Comparison of ENCODE assay signal across 8 mouse cellular contexts in the genomic region with DNA sequence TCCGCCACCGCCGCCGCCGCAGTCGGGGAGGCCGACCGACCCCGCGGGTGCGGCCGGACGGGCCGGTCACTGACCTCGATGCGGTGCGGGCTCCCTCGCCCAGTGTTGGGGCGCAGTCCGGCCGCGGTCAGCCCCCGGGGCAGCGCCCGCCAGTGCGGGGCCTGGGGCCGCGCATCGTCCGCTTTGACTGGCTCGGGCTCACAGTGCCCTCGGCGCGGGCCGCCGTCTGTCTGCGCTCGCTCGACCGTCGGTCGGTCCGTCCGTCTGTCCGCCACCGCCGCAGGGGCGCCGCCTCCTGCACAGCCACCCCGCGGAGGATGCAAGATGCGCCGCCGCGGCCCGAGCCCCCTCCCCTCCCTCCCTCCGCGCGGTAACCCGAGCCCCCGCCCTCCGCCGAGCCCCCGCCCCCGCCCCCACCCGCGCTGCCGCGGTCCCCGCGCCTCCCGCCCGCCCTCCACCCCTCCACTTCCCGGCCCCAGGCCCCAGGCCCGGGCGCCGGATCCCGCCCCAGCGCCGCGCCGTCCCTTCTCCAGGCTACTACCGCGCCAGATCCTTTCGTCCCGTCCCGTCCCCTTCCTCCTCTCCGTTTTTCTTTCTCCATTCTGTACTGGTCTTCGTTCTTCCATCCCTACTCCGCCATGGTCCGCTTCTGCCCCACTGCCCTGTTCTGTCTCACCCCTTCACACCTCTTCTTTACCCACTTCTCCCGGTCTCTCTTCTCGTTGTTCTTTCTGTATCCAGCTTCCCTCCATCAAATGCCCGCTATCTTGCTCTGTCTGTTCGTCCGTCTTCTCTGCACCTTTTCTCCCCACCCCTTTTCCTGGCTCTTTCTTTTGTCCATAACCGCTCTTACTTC. TPM values are rescaled to one million over a fixed set of nuclear protein-coding genes. Genes with fewer than 3 reads are reported as not detected.
DNase-seq lines count a peak whose midpoint lies in the region; ATAC-seq lines count a peak whose summit lies in the region.

A gene (minus strand): TSS at position 370 of the 856 bp plus-strand sequence.

- peak; percentile 53; the same call in 1 of the 2 replicates for ATAC-seq in heart, embryonic 13.5 days (ENCODE audit: extremely low read depth, insufficient number of reproducible peaks, low FRiP score, low TSS enrichment)
- ATAC-seq in midbrain, embryonic 14.5 days (ENCODE audit: low FRiP score, low TSS enrichment) = peak; percentile 83

- H3K9me3 ChIP-seq in heart, embryonic 13.5 days = no peaks in the 10 kb centered on the region
- H3K9me3 ChIP-seq in midbrain, embryonic 14.5 days (ENCODE audit: control insufficient read depth, low read length) = no peaks in the 10 kb centered on the region

- peak; percentile 72 to 77 for DNase-seq in cerebellum, postnatal 10 days
- no peak for DNase-seq in cerebellum, adult 11-12 months
- peak; percentile 72 for DNase-seq in right cerebral cortex, postnatal 4 days
- no peak for DNase-seq in right cerebral cortex, adult 18-20 months
- no peak for DNase-seq in layer of hippocampus, postnatal 25 days (ENCODE audit: extremely low spot score in 1 of 2, low spot score in 1 of 2)
- peak; percentile 85 for DNase-seq in midbrain, embryonic 14.5 days
- no peak for DNase-seq in urinary bladder, postnatal 14 days (ENCODE audit: low spot score)

- H3K36me3 ChIP-seq in heart, embryonic 13.5 days = peaks cover 10% of the 10 kb centered on the region
- peaks cover 33% of the 10 kb centered on the region for H3K36me3 ChIP-seq in midbrain, embryonic 14.5 days (ENCODE audit: control insufficient read depth, insufficient read depth, low read length)

- WGBS in heart, embryonic 13.5 days = under 1% methylated on average over 44 of the region's 97 CpGs
- WGBS in midbrain, embryonic 14.5 days = under 1% methylated on average over 85 of the region's 97 CpGs

- H3K9ac ChIP-seq in heart, embryonic 13.5 days = peak within 1 kb of the TSS; percentile 92
- peak within 1 kb of the TSS; percentile 100 for H3K9ac ChIP-seq in midbrain, embryonic 14.5 days (replicated peaks; ENCODE audit: low read length)

- peak within 1 kb of the TSS; percentile 74 for H3K4me2 ChIP-seq in heart, embryonic 13.5 days
- H3K4me2 ChIP-seq in midbrain, embryonic 14.5 days (ENCODE audit: low read length) = peak within 1 kb of the TSS; percentile 85

- peaks cover 39% of the 10 kb centered on the region for H3K4me1 ChIP-seq in heart, embryonic 13.5 days
- H3K4me1 ChIP-seq in midbrain, embryonic 14.5 days (ENCODE audit: control insufficient read depth, insufficient read depth, low read length) = peaks cover 42% of the 10 kb centered on the region

- H3K27me3 ChIP-seq in heart, embryonic 13.5 days (replicated peaks) = peaks cover 19% of the 10 kb centered on the region
- H3K27me3 ChIP-seq in midbrain, embryonic 14.5 days (ENCODE audit: control insufficient read depth, insufficient read depth, low read length) = no peaks in the 10 kb centered on the region

- peak within 1 kb of the TSS; percentile 79 for H3K4me3 ChIP-seq in heart, embryonic 13.5 days
- H3K4me3 ChIP-seq in midbrain, embryonic 14.5 days (replicated peaks; ENCODE audit: low read depth, low read length) = peak within 1 kb of the TSS; percentile 100

- peak within 1 kb of the TSS; percentile 80 for H3K27ac ChIP-seq in heart, embryonic 13.5 days (replicated peaks)
- H3K27ac ChIP-seq in midbrain, embryonic 14.5 days (replicated peaks; ENCODE audit: low read depth, low read length) = peak within 1 kb of the TSS; percentile 99

RNA-seq across cellular contexts. Expression of the gene that starts here (rescaled TPM):
- polyA plus RNA-seq in heart, embryonic 13.5 days (2015; fragmentation: Nextera tagmentation; extraction: Ambion mirVana) = 4.7 and 5.9 TPM in 2 replicates
- 10 to 100 TPM; 15.9 to 18.3 TPM for total RNA-seq in layer of hippocampus, postnatal 25 days (2021)
- 22.4 and 26.1 TPM in 2 replicates for polyA plus RNA-seq in midbrain, embryonic 14.5 days (2014; fragmentation: Nextera tagmentation; extraction: Ambion mirVana)

Comparison
In these comparisons a context has a peak if more than half of its experiments do, and no peak if none do; other contexts are left out.
1. DNase-seq: peak in cerebellum, postnatal 10 days (2 of 2), right cerebral cortex, postnatal 4 days (single experiment) and midbrain, embryonic 14.5 days (single experiment); none in cerebellum, adult 11-12 months (single experiment), right cerebral cortex, adult 18-20 months (single experiment), layer of hippocampus, postnatal 25 days (0 of 2) and urinary bladder, postnatal 14 days (single experiment).